Mouse (Mus musculus) cerebellum, adult 2 months (tissue): ENCODE results near the gene Calm3. TPM values are rescaled to one million over a fixed set of nuclear protein-coding genes. Genes with fewer than 3 reads are reported as not detected.

Experiments
- DNase-seq, 2 experiments: peaks; one replicate each; pipeline ENCODE4 v3.0.0; 2021
- H3K27ac ChIP-seq: fragments of 200-500 bp; 2 replicates; pipeline ENCODE4 v1.5.1; 2012; ENCODE audit warnings: low read length, control low read depth, inconsistent platforms; ENCODE audit not compliant: insufficient read depth
- H3K27me3 ChIP-seq: fragments of 200-500 bp; 2 replicates; pipeline ENCODE4 v1.6.1; 2012; ENCODE audit warnings: inconsistent platforms, mild to moderate bottlenecking, low read length, moderate library complexity; ENCODE audit not compliant: control insufficient read depth, insufficient read depth
- H3K4me1 ChIP-seq: fragments of 200-500 bp; 2 replicates; pipeline ENCODE4 v1.6.1; 2011; ENCODE audit warnings: low read length; ENCODE audit not compliant: control insufficient read depth, insufficient read depth
- H3K4me3 ChIP-seq: fragments of 200-500 bp; replicated peaks from 2 replicates; pipeline ENCODE3; 2011; ENCODE audit warnings: mild to moderate bottlenecking, low read depth, low read length, control low read depth; ENCODE audit not compliant: insufficient read depth
- CTCF ChIP-seq: fragments of 200-500 bp; IDR thresholded peaks from 2 replicates; pipeline ENCODE4 v1.5.1; 2011; ENCODE audit warnings: low read depth, mild to moderate bottlenecking, control low read depth, low read length, moderate library complexity, borderline replicate concordance; ENCODE audit not compliant: insufficient read depth
- POLR2A ChIP-seq: fragments of 200-500 bp; IDR thresholded peaks from 2 replicates; pipeline ENCODE4 v1.6.1; 2011; ENCODE audit warnings: low read length, control low read depth, borderline replicate concordance; ENCODE audit not compliant: insufficient read depth
- WGBS: fragments of 180-500 bp; shearing (Covaris S2); methylation state at CpG from one replicate; pipeline ENCODE4 v1.1.7; 2018; 5-methylcytosine and 5-hydroxymethylcytosine counted together
- polyA plus RNA-seq: library from polyadenylated mRNA; depleted of rRNA; stranded (reverse); fragments of >200 nt; gene quantifications from 2 replicates; pipeline ENCODE4 v1.2.3, GENCODE M21; 2012; rRNA removed

The Calm3 gene
- polyA plus RNA-seq, 1 experiment: 1,504 TPM

- no peak for DNase-seq
- Histone ChIP-seq H3K4me3 (no peak overlapping the region), H3K27me3 (no peaks in the 10 kb centered on the region), H3K27ac (no peak overlapping the region), H3K4me1 (no peaks in the 10 kb centered on the region; the same call in none of the 2 replicates)
- TF ChIP-seq CTCF (no peak), POLR2A (no peak)
- 89% methylated on average over 3 of the region's 3 CpGs for WGBS
Measured at GRCm38 (mm10) chr7:16867488-16867887, 56.4 kb downstream of the Calm3 start.

Other genes starting within 250 kb of the Calm3 start
- gene Ceacam15, start 248.4 kb downstream of the Calm3 start, polyA plus RNA-seq: 0.08 TPM in 1 of 2 replicates, not detected in the other
- not detected in 2 replicates for gene Ceacam9, start 202.2 kb downstream of the Calm3 start, polyA plus RNA-seq
- gene Ap2s1, start 185.7 kb downstream of the Calm3 start, polyA plus RNA-seq: 424 and 454 TPM in 2 replicates
- 3.5 and 4.0 TPM in 2 replicates for gene Slc1a5, start 142.8 kb downstream of the Calm3 start, polyA plus RNA-seq
- 158 and 160 TPM in 2 replicates for gene Strn4, start 108.2 kb downstream of the Calm3 start, polyA plus RNA-seq
- gene Fkrp, start 107.4 kb downstream of the Calm3 start, polyA plus RNA-seq: 38.6 and 38.9 TPM in 2 replicates
- 6.5 and 7.5 TPM in 2 replicates for gene Prkd2, start 81.2 kb downstream of the Calm3 start, polyA plus RNA-seq
- 60.8 and 68.2 TPM in 2 replicates for gene Dact3, start 48.8 kb downstream of the Calm3 start, polyA plus RNA-seq
- 10.0 and 14.0 TPM in 2 replicates for gene Gng8, start 32.3 kb downstream of the Calm3 start, polyA plus RNA-seq
- 0.11 TPM in 2 replicates for gene Ptgir, start 17.6 kb downstream of the Calm3 start, polyA plus RNA-seq
- gene Pnmal2, start 20.6 kb upstream of the Calm3 start, polyA plus RNA-seq: 135 and 136 TPM in 2 replicates
- gene Pnmal1, start 35.6 kb upstream of the Calm3 start, polyA plus RNA-seq: 27.4 and 29.9 TPM in 2 replicates
- gene Gm42372, start 59.0 kb upstream of the Calm3 start, polyA plus RNA-seq: 33.2 and 34.4 TPM in 2 replicates
- 0.87 and 1.2 TPM in 2 replicates for gene Ccdc8, start 68.6 kb upstream of the Calm3 start, polyA plus RNA-seq
- gene Ppp5c, start 103.8 kb upstream of the Calm3 start, polyA plus RNA-seq: 306 and 336 TPM in 2 replicates
- gene Hif3a, start 138.3 kb upstream of the Calm3 start, polyA plus RNA-seq: 2.1 and 4.2 TPM in 2 replicates
- 20.8 and 22.0 TPM in 2 replicates for gene Psg16, start 149.9 kb upstream of the Calm3 start, polyA plus RNA-seq
- gene Ceacam3, start 226.2 kb upstream of the Calm3 start, polyA plus RNA-seq: 0.41 and 0.62 TPM in 2 replicates